Mouse (Mus musculus) adrenal gland, postnatal 25 days (tissue): ENCODE results near the gene Slco3a1. TPM values are rescaled to one million over a fixed set of nuclear protein-coding genes. Genes with fewer than 3 reads are reported as not detected.

Source experiments
- DNase-seq: peaks from one replicate; pipeline ENCODE4 v3.0.0; 2021; ENCODE audit warnings: mixed read lengths
- total RNA-seq: library from RNA; stranded (reverse); gene quantifications from 2 replicates; pipeline ENCODE4 v1.2.3, GENCODE M21; 2021

Gene Slco3a1
- total RNA-seq, 1 experiment from 2014 or later, result 37.3 TPM

DNA sequence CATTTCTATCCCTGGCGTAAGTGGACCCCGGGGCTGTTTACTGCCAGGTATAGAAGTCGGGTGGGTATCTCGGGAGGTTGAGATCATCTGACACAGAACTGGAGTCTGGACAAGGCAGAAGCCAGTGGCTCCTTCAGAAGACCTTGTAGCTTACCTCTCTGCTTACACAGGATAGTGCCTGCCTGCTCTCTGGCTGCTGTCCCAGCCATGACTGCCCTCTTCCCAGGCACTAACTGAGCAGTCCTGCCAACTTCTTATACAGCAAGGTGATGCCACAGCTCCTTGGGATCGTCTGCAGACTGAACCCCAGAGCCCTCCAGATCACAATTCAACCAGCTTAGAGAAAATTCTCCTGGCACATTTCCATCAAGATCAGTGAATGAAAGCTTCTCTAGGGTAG, 26.4 kb downstream of the Slco3a1 start:
- no peak for DNase-seq

GRCm38 (mm10) chr7:74527689-74528088, 26.9 kb downstream of the Slco3a1 start:
- DNase-seq, result no peak

DNA sequence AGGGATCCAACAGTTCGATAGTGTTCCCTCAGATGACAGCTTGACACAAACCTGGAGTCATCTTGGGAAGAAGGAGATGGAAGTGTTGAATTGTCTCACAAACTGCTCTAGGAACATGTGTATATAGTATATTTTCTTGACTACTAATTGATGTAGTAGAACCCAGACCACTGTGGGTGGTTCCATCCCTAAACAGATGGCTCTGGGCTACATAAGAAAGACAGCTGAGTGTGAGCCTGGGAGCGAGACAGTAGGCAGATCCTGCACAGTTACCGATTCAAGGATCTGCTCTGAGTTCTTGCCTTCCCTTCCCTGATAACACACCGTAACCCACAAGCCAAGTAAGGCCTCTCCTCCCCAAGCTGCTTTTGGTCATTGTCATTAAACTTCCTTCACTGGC, 28.6 kb downstream of the Slco3a1 start:
- DNase-seq, result no peak

- no peak for DNase-seq
Measured at GRCm38 (mm10) chr7:74525586-74525985, 29.0 kb downstream of the Slco3a1 start.

DNA sequence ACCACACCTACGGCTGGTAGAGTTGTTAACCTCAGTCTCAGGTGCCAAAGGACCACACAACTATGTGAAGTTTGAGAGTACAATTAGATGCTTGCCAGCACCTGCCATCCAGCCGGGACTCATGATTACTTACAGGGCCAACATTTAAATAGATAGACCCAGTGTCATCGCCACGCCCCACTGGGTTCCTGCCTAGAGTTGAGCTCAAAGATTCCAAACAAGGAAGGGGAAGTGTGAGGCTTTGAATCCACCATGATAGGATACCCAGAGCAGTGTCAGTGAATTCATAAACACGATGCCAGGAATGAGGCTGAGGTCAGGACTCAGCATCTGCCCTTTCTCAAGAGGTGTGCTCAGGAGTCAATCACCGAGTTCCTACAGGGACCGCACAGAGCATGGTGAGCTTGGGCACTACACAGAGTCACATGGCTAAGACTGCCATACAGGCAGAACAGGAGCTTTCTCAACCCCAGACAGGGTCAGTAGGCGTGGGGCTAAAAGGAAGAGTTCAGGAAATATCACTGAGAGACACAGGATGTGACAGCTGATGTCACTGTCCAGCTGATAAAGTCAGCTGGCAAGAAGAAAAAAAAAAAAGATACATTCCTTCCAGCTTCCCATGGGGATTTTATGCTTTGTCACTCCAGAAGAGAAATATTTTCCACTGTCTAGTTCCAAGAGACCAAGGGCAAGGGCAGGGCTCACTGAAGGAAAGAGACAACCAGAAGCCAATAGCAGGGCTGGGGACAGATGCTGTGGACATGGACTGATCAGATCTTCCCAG, 30.2 kb downstream of the Slco3a1 start:
- no peak for DNase-seq

DNA sequence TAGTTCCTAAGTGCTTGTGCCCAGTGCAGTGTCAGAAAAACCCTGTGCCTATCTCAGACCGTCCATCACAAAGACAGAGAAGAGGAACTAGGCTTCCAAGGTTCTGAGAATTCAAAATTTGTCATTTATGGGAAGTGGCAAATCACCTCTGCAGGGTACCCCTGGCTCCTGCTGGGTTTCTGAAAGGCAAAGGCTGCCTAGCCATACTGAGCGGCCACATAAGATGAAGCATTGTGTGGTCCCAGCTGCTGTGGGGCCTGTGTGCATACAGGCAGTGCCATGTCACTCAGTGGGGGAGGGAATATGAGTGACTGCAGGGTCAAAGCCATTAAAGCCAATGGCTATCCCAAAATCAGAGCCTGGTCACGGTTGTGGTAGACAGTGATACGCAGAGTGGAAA, 31.5 kb downstream of the Slco3a1 start:
- DNase-seq, result no peak

GRCm38 (mm10) chr7:74522260-74522659, 32.3 kb downstream of the Slco3a1 start:
- no peak for DNase-seq

DNA sequence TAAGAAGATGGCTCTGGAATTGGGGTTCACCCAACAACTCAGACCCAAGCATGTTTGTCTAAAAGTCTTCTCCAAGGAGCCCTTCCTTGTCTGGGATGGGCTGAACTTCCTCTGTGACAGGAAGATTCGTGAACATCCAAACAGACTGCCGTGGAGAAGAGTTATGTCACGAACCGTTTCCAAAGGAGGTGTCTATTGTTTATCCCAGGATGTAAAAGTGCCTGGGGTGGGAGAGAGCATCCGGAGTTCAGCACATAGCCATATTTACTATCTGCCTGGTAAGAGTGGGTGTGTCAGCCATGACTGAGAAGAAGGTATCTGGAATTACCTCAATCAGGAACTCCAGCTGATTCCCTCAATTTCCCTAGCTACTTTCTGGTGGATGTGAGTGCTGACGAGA, 35.2 kb downstream of the Slco3a1 start:
- DNase-seq, result no peak

DNA sequence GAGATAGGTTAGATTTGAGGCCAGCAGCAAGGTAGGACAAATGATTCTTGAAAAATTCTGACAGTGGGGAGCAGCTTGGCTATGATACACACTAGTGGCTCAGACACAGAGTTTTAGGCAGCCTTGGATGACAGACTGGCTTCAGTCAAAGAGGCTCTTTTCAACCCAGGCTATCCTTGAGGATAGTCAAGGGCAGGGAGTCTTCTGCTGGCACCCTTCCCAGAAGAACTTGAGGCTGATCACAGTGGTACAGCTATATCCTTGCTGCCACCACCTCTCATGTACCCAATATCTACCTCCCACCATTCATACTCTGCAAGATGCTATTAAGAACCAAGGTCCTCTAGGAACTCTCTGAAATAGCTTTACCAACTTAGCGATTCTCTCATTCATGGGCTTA, 35.8 kb downstream of the Slco3a1 start:
- DNase-seq, result no peak

DNA sequence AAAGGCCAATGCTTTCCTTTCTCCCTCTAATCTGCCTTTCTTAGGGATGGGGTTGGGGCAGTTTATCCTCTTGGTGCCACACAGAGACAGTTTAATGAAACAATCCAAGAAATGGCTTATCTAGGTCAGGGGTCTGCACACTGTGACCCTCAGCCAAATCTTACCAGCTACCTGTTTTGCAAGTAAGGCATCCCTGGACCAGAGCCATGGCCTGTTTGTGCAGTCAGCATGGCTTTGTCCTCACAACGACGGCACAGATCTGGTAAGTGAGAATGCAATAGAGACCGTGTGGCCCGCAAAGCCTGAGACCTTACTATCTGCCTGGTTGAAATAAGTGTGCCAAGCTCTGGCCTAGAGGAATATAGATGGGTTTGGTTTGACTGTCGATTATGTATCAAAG, 36.3 kb downstream of the Slco3a1 start:
- no peak for DNase-seq

GRCm38 (mm10) chr7:74510676-74511075, 43.9 kb downstream of the Slco3a1 start:
- no peak for DNase-seq

- DNase-seq, result no peak
Measured at GRCm38 (mm10) chr7:74508205-74508604, 46.4 kb downstream of the Slco3a1 start.

DNA sequence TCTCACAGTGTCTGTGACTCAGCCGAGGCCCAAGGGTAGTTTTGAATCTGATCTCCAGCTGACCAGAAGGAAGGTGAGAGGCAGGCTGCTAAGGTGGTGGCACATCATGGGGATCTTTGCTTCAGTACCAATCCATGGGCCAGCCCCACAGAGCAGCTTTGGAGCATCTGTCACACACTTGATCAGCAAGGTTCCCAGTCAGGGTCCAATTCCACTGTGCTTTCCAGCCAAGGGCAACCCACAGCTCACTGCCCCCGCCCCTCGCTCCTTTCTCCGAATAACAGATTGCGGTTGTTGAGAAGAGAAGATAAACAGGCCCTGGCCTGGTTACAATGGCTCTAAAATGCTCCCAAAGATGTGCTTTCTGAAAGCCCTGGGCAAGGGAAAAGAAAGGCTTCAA, 47.7 kb downstream of the Slco3a1 start:
- DNase-seq, result no peak

DNA sequence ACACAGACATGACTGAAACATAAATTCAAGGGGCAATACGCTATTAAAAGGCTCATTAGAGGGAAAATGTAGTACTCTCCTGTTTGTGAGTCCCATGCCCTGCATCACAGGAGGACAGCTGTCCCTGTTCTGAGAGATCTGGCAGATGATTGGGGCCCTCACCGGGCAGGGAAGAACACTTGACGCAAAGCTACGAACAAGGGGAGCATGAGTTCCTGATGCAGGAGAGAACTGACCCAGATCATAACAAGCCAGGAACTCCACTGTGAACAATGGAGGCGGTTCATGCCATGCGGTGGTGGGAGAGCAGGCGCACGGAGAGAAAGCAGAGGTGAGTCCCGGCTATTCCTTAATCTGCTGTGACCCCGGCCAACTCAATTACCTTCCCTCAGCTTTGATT, 48.9 kb downstream of the Slco3a1 start:
- DNase-seq, result no peak

- DNase-seq, result no peak
Measured at GRCm38 (mm10) chr7:74501187-74501586, 53.4 kb downstream of the Slco3a1 start.

GRCm38 (mm10) chr7:74499470-74499869, 55.1 kb downstream of the Slco3a1 start:
- DNase-seq, result no peak

DNA sequence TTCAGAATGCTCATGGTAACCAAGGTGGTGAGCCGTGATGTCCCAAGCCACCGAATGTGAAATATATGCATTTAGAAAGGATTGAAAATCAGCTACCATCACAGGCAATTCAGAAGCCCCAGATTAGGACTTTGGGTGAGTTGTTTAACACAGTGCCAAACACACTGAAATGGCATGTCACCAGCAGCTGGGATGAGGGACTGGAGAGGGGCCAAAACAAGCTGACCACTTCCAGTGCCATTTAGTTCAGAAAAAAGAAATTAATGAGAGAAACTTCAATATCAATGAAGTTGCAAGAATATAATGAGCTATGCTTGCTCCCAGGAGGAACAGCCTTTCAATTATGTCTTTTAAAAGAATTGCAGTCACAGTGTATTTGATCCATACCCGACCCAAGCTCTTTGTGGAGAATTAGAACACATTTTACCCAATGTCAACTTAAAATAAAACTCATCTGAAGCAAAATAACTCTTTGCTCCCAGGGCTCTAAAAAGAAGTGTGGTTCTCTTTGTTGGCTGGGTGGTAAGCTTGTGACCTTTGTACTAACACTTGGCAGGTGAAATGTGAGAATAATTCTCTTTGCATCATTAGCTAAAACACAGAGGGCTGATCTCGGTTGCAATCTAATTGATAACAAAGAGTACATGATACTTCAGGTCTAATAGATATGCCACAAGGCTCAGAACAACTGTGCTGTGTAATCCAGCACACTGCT, 56.2 kb downstream of the Slco3a1 start:
- no peak for DNase-seq

- no peak for DNase-seq
Measured at GRCm38 (mm10) chr7:74497203-74497602, 57.4 kb downstream of the Slco3a1 start.

GRCm38 (mm10) chr7:74495451-74495850, 59.1 kb downstream of the Slco3a1 start:
- no peak for DNase-seq

- DNase-seq, result no peak
Measured at GRCm38 (mm10) chr7:74493775-74494174, 60.8 kb downstream of the Slco3a1 start.

DNA sequence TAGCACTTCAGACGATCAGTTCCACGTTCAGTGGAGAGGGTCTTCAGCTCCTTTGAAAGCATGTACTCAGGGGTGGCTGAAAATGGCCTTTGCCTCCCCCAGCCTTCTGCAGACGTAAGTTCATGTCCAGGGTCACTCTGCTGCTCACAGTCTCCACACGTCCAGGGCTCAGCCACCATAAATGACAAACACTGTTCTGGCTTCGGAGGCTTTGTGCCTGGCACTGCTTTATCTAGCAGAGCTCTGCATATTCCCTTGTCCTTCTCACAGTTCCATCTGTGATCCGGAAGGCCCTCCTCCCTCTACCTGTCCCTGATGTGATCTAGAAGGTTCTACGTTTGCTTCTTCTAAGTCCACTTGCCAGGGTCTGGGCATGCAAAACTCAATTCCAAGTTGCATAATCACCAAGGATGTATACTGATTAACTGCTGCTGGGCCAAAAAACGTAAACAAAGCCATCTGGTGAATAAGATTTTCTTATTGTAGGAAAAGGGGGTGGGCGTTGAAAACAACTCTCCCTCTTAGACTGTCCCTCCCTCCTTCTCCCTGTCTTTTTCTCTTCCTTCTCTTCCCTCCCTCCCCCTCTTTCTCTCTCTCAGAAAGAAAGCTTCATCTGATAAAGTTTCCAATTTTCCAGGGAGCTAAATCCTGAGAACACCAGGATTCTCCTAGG, 62.8 kb downstream of the Slco3a1 start:
- no peak for DNase-seq

GRCm38 (mm10) chr7:74488141-74488540, 66.4 kb downstream of the Slco3a1 start:
- DNase-seq, result no peak

DNA sequence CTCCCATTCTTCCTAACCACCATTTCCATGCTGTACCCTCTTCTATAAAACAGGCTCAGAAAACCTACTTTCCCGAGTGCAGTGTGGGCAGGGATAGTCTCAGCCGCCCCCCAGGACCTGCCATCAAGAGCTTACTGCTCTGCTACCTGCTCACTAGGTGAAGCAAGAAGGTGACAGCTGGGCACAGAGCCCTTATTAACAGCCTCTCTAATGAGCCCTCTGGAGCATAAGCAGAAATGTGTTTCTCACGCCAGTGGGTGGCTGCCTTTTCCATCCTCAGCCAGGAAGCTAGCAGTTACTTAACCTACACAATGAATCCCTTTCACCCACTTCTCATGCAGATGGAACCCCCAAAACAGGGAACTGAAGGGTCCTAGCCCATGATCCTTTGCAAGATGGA, 66.9 kb downstream of the Slco3a1 start:
- DNase-seq, result no peak
